Mouse (Mus musculus): ENCODE data around the gene Dkk1. TPM values are rescaled to one million over a fixed set of nuclear protein-coding genes. Genes with fewer than 3 reads are reported as not detected.
"Not testable (repeated sequence)": the region's sequence is repeated elsewhere in the genome, so short reads cannot be mapped to it uniquely, and the experiment has no call there.

The Dkk1 gene
- not detected for polyA plus RNA-seq (2017; shearing (Covaris generic))

DNA sequence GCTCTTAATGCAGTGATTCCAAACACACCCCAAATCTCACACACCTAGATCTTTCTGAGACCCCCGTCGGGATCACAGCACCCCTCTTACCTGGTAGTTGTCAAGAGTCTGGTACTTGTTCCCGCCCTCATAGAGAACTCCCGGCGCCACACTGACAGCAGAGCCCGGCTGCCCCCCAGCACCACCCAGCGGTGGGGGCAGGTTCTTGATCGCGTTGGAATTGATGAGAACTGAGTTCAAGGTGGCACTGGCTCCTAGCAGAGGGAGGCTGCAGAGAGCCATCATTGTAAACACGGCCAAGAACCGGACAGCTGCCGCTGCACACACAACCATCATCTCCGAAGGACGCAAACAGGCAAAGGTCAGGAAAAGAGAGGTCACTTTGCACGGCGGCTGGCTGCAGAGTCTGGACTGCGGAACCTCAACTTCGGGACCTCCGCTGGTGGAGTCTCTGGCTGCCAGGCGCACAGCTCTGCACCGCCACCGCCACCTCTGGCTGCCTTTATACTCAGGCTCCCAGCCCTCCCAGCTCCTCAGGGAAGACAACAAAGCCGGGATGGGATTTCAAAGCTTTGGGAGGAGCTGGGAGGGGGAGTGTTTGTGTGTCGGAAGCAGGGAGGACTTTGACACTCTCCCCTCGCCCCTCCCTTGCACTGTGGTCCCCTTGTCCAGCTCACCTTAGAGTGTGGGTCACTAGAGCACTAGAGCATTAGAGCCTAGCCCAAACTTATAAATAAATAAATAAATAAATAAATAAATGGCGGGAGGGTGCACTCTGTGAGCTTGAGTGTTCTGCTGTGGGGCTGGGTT is at the start of gene Dkk1:
Gene Dkk1 (minus strand): TSS at position 622 of the 810 bp plus-strand sequence.
- no peak for ATAC-seq

DNA sequence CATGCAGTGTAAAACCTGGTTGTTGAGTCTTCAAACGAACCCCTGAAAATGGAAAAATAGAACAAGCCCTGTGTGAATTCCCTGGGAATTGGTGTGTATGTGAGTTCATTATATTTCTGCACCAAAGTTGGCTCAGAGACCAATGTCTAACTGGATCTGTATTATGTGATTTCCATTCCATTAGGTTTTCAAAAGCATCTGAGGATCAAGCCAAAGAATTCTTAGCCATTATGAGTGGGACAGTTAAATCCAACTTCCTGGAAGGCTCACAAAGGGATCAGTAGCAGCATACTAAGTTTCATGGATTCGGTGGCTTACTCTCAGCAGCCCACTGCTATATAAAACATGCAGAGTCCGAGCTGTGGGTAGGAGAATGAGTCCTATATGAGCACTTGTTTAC is 36.9 kb upstream of the Dkk1 start:
- no peak for ATAC-seq

DNA sequence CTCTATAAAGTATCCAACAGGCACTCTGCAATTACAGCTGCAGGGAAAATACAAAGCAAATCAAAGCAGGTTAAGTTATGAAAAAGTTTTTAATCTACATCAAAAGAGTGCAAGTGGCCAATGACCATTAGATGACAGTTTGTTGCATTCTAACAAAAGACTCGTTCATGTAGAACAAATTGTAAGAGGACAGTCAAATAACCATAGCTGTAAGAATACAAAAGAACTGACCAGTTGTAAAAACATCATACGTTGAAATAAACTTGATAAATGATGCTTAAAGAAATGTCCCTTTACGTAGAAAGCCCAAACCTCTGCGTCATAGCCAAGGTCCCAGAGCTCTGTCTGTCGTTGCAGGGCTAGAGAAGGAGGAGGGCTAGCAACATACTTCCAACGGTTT is 15.1 kb upstream of the Dkk1 start:
- ATAC-seq: no peak

DNA sequence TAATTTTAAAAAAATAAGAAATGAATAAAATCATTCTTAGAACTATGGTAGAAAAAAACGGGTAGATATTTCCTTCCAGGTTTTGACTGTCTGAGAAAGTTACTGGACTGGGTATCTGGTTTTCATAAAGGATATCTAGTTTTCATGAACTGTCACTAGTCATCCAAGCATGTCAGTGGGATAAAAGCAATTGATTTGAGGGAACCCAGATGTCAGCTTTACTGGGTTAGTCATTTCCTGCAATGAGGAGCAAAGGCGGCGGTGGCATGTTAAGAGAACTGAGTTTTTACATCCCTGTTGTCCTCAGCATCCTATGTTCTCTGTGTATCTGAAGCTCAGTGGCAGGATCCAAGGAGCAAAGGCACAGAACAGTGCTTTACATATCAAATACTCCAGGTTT is 14.4 kb upstream of the Dkk1 start:
- ATAC-seq: no peak

DNA sequence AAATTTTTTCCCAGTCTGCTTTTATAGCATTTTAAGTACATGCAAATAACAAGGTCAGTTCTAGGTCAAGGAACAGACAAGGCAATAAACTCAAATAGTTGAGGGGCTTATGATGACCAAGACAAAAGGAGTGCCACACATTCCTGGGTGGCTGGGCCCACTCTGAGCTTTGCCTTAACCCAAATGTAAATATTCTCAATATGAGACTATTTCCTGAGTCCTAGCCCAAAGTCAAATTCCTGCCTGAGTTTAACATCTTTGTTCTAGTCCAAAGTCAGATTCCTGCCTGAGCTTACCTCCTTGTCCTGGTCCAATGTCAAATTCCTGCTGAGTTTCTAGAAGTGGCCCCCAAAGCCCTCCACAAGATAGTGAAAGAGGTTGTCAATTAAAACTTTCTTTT is 8.6 kb upstream of the Dkk1 start:
- no peak for ATAC-seq

DNA sequence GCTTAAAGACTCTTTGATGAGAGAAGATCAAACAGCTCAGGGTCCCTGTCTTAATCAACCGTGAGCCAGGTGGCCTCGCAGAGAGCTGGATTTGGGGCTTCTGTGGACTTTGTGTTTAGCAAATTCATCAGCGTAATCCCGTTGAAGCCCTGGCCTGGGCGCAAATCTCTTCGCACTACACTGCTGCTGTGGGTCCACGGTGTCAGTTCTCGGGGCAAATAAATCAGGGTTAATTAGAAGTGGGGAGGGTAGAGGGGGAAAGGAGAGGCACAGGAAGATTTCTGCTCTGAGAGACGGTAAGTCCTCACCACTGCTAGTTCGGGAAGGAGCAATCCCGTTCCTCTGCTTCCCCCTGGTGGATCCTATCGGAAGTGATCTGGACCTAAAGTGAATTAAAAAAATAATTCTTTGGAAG is 5.0 kb upstream of the Dkk1 start:
- ATAC-seq: no peak

DNA sequence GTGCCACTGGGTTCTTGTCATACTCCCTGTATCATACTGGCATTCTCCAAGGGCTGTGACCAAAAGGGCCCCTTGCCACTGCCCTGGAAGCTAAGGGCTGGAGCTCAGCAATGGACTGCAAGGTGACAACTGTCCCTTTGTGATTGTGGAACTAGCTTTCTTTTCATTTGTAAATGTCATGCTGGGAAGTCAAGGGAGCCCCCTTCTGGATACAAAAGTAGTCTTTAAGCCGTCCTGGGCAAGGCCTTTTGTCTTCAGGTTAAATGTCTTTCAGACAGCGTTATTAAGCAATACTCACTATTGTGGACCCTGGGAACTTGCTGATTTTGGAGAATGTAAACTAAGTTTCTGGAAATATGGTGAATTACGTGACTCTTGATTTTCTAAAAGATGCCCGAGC is 4.3 kb upstream of the Dkk1 start:
- ATAC-seq: no peak

DNA sequence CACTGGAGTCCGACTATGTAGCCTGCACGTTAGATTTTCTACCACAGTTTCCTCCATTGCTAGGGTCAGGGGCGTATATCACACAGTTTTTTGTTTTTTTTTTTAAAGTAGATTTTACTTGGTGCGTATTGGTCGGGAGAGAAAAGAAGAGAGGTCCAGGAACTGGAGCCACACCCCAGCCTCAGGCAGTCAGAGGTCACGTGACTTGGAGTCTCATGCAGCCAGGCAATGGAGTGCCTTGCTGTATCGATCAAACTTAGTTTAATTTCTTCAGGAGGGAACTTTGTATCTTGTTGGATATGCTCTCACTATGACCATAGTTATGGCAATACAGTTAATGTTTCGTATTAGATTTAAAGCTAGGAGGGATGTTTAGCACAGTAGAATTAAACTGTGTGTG is 2.8 kb upstream of the Dkk1 start:
- no peak for ATAC-seq

DNA sequence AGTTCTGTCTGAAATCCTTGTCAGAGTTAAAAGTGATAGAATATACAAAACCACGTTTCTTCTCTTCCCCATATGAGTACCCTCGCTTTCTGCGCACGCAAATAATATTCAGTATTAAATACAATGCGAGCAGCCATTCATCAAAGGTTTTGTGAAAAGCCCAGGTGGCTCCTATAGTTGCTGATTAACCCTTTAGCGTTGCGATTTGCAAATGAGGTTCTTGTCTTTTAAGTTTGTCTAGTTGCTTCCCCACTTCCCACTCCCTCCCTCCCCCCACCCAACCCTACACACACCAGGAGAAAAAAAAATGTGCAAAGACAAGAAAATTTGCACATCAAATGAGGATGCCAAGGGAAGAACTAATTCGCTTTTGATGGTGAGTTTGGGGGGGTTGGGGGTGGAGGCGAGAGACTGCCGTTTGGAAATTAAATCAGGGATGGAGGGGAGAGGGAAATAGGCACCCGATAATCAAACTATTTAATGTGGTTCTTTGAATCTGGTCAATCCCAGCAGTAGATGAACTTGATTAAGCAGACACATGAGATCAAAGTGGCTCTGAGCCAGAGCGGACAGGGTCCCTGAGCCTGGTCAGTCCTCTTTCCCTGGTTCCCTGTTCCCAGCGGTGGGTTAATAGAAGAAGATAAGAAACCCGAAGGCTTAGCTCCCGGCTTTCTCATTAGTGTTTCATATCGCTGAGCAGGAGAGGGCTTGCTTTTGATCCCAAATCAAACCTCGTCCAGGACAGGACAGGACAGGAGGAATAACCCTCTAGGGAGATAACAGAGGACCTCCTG is 586 bp upstream of the Dkk1 start:
- ATAC-seq: no peak

DNA sequence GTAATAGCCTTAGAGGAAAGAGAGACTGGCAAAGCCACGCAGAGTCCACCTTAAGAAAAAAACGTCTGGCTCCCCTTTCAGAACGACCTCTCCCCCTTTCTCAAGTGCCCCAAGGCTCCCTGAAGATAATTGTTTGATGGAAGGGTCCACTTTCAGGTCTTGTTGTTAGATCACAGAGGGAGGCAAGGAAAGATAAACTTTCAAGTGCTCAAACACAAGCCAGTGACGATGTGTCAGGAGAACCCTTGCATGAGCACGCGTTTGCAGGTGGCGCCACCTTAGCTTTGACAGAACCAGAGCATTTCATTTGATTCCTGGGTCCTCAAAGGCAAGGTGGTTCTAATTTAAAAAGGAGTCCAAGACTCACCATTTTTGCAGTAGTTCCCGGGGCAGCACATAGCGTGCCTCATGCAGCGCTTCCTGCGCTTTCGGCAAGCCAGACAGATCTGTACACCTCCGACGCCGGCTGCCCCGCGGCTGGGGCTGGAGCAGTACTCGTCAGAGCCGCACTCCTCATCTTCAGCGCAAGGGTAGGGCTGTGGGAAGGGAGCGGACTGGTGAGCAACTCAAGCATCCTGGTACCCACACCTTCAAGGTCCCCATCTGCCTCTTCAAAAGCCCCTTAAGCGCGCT is 938 bp downstream of the Dkk1 start:
- ATAC-seq: no peak

DNA sequence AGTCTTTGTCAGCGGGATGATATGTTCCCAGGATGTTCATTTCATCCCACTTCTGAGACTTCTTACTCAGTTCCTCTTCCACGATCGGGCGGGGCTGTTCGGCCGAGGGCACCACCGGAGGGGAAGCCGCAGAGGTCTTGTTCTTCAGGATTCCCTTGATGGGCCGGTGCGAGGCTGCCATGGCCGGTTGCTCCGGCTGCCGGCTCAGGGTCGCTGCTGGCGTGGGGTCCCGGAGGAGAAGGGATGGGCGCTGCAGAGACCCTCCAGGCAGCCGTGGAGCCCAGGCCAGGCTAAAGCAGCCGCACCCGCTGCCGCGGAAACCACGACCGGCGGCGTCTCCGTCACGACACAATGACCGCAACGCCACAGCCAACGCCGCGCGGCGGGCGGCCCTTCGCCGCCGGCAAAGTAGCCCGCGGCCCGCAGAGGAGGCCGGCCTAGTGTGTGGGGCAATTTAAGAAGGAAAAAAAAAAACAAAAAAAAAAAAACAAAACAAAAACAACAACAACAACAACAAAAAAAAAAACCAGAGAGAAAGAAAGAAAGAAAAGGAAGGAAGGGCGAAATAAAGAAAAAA is 10.0 kb downstream of the Dkk1 start:
- not testable (repeated sequence) for ATAC-seq

DNA sequence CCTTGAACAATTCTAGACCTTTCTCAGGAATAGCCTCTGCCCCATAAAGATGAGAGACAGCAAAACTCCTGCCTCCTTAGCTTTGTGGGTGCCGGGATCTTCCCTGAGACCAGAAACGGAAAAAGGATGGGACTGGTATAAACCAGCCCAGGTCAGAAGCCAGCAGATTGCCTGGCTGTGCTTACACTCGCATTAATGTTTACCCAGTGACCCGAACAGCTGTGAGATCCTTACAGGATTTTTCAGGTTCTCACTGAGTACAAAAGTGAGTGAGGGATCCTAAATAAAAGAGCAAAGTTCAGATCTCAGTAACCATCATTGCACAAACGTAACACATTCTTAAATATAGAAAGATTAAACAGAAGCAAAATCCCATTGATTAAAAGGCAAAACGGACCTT is 32.7 kb downstream of the Dkk1 start:
- no peak for ATAC-seq

DNA sequence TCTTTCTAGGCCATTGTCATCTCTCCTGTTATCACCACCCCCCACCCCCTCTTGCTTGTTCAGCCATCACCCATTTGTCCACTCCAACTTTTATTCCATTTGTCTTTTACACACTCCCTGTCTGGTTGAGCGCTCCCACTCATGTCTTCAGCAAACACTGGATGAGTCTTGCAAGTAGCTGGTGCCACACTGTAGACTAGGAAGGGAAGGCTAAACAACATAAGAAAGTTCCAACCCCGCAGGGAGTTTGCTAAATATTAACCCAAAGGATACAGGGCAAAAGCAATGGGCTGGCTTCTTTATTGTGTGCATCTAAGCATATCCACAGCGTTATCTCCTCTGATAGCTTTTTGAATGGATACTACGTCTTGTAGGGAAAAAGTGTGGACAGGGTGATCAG is 39.0 kb downstream of the Dkk1 start:
- no peak for ATAC-seq

DNA sequence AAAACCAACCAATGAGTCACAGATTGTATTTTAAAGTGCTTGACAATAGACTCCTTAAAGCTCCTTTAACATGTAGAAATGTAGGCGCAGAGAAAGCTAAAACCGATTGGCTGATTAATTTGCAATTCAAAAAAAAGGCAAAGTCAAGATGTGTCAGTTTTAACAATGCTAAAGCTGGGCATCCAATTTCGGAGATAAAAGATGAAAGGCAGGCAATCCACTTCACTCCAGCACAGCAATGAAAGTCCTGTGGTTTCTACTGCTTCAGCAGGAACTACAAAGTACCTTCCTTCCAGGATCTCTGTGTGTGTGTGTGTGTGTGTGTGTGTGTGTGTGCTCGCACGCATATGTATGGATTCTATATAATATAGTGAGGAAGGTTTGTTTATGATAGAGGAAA is 44.0 kb downstream of the Dkk1 start:
- no peak for ATAC-seq
